Mouse (Mus musculus) heart, embryonic 14.5 days (tissue): ENCODE results near the gene Fgfr4. TPM values are rescaled to one million over a fixed set of nuclear protein-coding genes. Genes with fewer than 3 reads are reported as not detected.
A peak's percentile ranks its signal among the peaks of the same experiment; 100 is the strongest.

ENCODE experiments used
- ATAC-seq: fragments of 200-750 bp; cut with Nextera tagmentation; 2 replicates; pipeline ENCODE4 v1.8.0; 2017; ENCODE audit warnings: low read depth, moderate TSS enrichment; ENCODE audit not compliant: insufficient number of reproducible peaks, insufficient read depth, low FRiP score
- H3K27ac ChIP-seq, 2 experiments: fragments of 200-500 bp in 1 of 2; fragments of 300-500 bp in 1 of 2; sonication (generic) in 1 of 2; replicated peaks in 1 of 2; 2 replicates each; pipeline ENCODE4 v1.5.1; 2012 to 2014; ENCODE audit warnings: low read depth in 2 of 2, low read length in 2 of 2, control low read depth in 1 of 2, mild to moderate bottlenecking in 1 of 2, mixed read lengths in 1 of 2; ENCODE audit not compliant: control insufficient read depth in 1 of 2, insufficient read depth in 1 of 2
- H3K27me3 ChIP-seq: fragments of 300-500 bp; sonication (generic); 2 replicates; pipeline ENCODE4 v1.6.1; 2014; ENCODE audit warnings: mild to moderate bottlenecking, low read length, control low read depth; ENCODE audit not compliant: control insufficient read depth, insufficient read depth
- H3K36me3 ChIP-seq: fragments of 300-500 bp; sonication (generic); 2 replicates; pipeline ENCODE4 v1.6.1; 2014; ENCODE audit warnings: mild to moderate bottlenecking, control low read depth, low read length, mixed read lengths; ENCODE audit not compliant: control insufficient read depth, insufficient read depth
- H3K4me1 ChIP-seq, 2 experiments: fragments of 200-500 bp in 1 of 2; fragments of 300-500 bp in 1 of 2; sonication (generic) in 1 of 2; 2 replicates each; pipeline ENCODE4 v1.6.1; 2012 to 2014; ENCODE audit warnings: low read length in 2 of 2, control low read depth in 1 of 2, mixed read lengths in 1 of 2; ENCODE audit not compliant: control insufficient read depth in 2 of 2, insufficient read depth in 2 of 2
- H3K4me2 ChIP-seq: fragments of 300-500 bp; sonication (generic); 2 replicates; pipeline ENCODE4 v1.6.1; 2014; ENCODE audit warnings: mild to moderate bottlenecking, low read length
- H3K4me3 ChIP-seq, 2 experiments: fragments of 200-500 bp in 1 of 2; fragments of 300-500 bp in 1 of 2; sonication (generic) in 1 of 2; 2 replicates each; pipeline ENCODE4 v1.5.1; 2012 to 2014; ENCODE audit warnings: low read length in 2 of 2, mild to moderate bottlenecking in 2 of 2, control low read depth in 1 of 2, low read depth in 1 of 2, moderate library complexity in 1 of 2; ENCODE audit not compliant: control insufficient read depth in 1 of 2, insufficient read depth in 1 of 2
- H3K9ac ChIP-seq: fragments of 300-500 bp; sonication (generic); 2 replicates; pipeline ENCODE4 v1.6.1; 2014; ENCODE audit warnings: mild to moderate bottlenecking, low read length
- H3K9me3 ChIP-seq: fragments of 300-500 bp; sonication (generic); 2 replicates; pipeline ENCODE4 v1.6.1; 2016; ENCODE audit warnings: low read length, control low read depth; ENCODE audit not compliant: control insufficient read depth
- WGBS: fragments of 180-500 bp; shearing (Covaris S2); extraction: QIAGEN DNeasy Blood & Tissue Kit; methylation state at CpG from one replicate; pipeline ENCODE4 v1.1.7; 2014; 5-methylcytosine and 5-hydroxymethylcytosine counted together
- polyA plus RNA-seq: library from polyadenylated mRNA; unstranded; fragments of >200 nt; fragmentation: Nextera tagmentation; extraction: Ambion mirVana; gene quantifications from 2 replicates; pipeline ENCODE4 v1.2.1, GENCODE M21; 2014

Gene Fgfr4
- polyA plus RNA-seq, 1 experiment from 2014 or later, result 0.39 TPM

DNA sequence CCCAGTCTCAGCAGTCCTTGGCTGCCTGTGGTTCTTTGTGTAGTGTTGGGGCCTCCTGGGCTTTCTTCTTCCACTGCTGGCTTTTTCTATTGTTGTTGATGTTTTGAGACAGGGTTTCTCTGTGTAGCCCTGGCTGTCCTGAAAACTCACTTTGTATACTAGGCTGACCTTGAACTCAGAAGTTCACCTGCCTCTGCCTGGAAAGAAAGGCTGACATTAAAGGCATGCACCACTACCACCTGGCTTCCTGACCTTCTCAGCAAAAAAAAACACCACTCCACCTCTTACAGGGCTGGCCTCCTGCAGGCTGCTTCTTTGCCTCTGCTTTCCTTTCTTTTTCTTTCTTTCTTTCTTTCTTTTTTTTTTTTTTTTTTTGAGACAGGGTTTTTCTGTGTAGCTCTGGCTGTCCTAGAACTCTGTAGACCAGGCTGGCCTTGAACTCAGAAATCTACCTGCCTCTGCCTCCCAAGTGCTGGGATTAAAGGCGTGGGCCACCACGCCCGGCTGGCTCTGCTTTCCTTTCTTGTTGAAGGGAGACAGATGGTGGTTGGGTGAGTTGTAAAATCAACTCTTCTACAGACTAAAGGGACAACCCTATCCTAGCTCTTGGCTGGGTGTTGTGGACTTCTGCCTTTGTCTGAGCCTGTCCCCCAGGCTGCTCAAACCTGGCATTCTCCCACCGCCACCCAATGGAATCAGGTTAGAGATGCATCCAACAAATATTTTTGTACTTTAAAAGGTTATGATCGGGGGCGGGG lies 53.2 kb downstream of the Fgfr4 start:
- Histone ChIP-seq H3K4me2 (no peak overlapping the region), H3K27me3 (no peaks in the 10 kb centered on the region), H3K4me3 (no peak overlapping the region), H3K27ac (no peak overlapping the region), H3K36me3 (no peaks in the 10 kb centered on the region), H3K9me3 (no peaks in the 10 kb centered on the region), H3K9ac (no peak overlapping the region), H3K4me1 (peaks cover 2 to 4% of the 10 kb centered on the region in 2 experiments; a peak in 1 of 4 replicates)
- WGBS, result 83% methylated on average over 6 of the region's 6 CpGs
- ATAC-seq, result no peak

DNA sequence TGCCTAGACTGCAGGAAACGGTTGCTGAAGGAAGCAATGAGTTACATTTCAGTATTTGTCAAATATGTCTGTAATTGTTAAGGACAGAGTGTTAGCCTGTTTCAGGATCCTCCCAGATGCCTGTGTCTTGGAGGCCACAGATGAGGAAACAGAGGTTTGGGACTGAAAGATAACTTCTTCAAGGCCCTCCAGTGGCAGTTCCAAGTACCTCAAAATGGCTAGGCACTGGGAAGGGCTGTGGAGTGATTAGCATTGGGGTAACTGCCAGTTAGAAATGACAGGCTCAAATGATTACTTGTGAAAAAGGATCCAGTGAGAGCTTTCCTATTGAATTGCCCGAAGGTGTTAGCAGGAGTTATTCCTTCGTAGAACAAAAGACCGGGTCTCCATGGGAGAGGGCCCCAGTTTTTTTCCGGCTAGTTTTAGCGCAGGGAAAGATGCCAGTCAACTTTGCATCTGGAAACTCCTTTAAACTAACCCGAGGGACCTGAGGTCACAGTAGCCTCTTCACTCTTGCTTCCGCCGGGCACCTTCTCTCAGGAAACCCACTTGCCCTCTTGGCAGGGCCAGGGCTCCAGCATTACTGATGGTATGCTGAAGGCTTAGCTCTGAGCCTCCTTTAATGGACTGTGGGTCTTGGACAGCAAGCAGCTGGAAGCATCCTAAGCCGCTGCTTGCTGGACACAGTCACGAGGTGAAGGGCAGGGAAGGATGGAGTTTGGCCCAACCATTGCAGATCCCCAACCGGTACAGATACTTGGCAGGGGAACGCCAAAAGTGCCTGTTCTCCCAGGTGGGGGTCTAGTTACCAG lies 56.6 kb downstream of the Fgfr4 start:
- H3K4me2 ChIP-seq, result no peak overlapping the region
- no peaks in the 10 kb centered on the region for H3K27me3 ChIP-seq
- peaks cover 9% of the 10 kb centered on the region for H3K36me3 ChIP-seq
- no peak for ATAC-seq
- H3K9me3 ChIP-seq, result no peaks in the 10 kb centered on the region
- H3K9ac ChIP-seq, result no peak overlapping the region
- no peak overlapping the region for H3K27ac ChIP-seq
- 0 out of 4 replicates have a peak overlapping the region, but pooled peaks of 1 of the 2 experiments have one; percentile 83 for H3K4me3 ChIP-seq
- 77% methylated on average over 13 of the region's 13 CpGs for WGBS
- peaks cover 8 to 18% of the 10 kb centered on the region in 2 experiments for H3K4me1 ChIP-seq

DNA sequence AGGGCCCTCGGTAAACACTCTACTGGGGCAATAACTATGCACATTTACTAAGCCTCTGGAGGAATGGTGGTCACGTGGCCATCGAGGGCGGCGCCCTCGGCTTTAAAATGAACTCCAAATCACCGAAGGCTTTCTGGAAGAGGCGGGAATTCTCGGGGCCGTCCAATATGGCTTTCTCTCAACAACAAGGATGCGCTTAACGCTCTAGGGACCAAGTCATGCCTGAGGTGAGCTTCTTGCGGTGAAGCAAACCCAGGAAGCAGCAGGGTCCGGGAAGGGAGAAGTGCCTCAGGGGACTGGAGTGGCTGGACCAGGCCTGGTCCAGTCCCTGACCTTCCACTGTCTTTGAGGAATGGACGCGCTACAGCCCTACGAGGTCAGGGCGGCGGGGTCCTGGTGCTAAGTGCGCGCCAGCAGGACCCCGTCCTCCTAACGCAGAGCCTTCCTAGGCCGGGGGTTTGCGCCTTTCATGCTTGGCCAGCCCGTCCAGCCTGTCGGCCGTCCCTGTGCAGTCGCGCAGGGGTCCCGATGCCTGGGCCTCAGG lies 57.3 kb downstream of the Fgfr4 start, which contains the start of gene Nsd1:
Gene Nsd1, plus strand, starts transcription at position 134 of the 544 bp plus-strand sequence.
- H3K27me3 ChIP-seq, result no peaks in the 10 kb centered on the region
- H3K4me2 ChIP-seq, result peak within 1 kb of the TSS; percentile 79
- peak within 1 kb of the TSS; percentile 92 to 98 for H3K27ac ChIP-seq
- peaks cover 16% of the 10 kb centered on the region for H3K36me3 ChIP-seq
- peak within 1 kb of the TSS; percentile 94 for H3K9ac ChIP-seq
- WGBS, result 24% methylated on average over 31 of the region's 31 CpGs
- H3K4me3 ChIP-seq, result peak within 1 kb of the TSS; percentile 83 to 85
- peaks cover 8 to 25% of the 10 kb centered on the region in 2 experiments for H3K4me1 ChIP-seq
- no peaks in the 10 kb centered on the region for H3K9me3 ChIP-seq
- no peak; the same call in 1 of the 2 replicates for ATAC-seq

GRCm38 (mm10) chr13:55210193-55210970 lies 57.9 kb downstream of the Fgfr4 start:
- under 1% methylated on average over 67 of the region's 77 CpGs for WGBS
- H3K4me3 ChIP-seq, result peak overlapping the region; percentile 83 to 85
- H3K27ac ChIP-seq, result peak overlapping the region; percentile 92 to 98
- peak overlapping the region; percentile 94 for H3K9ac ChIP-seq
- peaks cover 22% of the 10 kb centered on the region for H3K36me3 ChIP-seq
- peaks cover 8 to 29% of the 10 kb centered on the region in 2 experiments for H3K4me1 ChIP-seq
- H3K4me2 ChIP-seq, result peak overlapping the region; percentile 79
- H3K27me3 ChIP-seq, result no peaks in the 10 kb centered on the region
- peak; percentile 50 for ATAC-seq
- no peaks in the 10 kb centered on the region for H3K9me3 ChIP-seq

DNA sequence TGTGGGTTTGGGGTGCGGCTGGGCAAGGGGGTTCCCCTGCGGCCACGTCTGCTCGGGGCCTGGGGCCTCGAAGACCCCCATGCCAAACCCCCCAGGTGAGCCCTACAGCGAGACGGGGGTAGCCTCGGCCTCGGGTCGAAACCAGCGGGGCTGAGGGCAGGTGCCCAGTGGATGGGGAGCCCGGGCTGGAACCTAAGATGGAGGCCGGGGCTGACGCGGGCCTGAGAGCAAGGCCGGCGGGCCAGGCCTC lies 58.5 kb downstream of the Fgfr4 start:
- peak overlapping the region; percentile 92 to 98 for H3K27ac ChIP-seq
- H3K9ac ChIP-seq, result peak overlapping the region; percentile 94
- WGBS, result 1% methylated on average over 17 of the region's 17 CpGs
- no peaks in the 10 kb centered on the region for H3K9me3 ChIP-seq
- H3K36me3 ChIP-seq, result peaks cover 27% of the 10 kb centered on the region
- H3K4me3 ChIP-seq, result peak overlapping the region; percentile 83 to 85
- peak; percentile 51 for ATAC-seq
- H3K27me3 ChIP-seq, result no peaks in the 10 kb centered on the region
- H3K4me1 ChIP-seq, result peaks cover 8 to 34% of the 10 kb centered on the region in 2 experiments
- H3K4me2 ChIP-seq, result peak overlapping the region; percentile 79

DNA sequence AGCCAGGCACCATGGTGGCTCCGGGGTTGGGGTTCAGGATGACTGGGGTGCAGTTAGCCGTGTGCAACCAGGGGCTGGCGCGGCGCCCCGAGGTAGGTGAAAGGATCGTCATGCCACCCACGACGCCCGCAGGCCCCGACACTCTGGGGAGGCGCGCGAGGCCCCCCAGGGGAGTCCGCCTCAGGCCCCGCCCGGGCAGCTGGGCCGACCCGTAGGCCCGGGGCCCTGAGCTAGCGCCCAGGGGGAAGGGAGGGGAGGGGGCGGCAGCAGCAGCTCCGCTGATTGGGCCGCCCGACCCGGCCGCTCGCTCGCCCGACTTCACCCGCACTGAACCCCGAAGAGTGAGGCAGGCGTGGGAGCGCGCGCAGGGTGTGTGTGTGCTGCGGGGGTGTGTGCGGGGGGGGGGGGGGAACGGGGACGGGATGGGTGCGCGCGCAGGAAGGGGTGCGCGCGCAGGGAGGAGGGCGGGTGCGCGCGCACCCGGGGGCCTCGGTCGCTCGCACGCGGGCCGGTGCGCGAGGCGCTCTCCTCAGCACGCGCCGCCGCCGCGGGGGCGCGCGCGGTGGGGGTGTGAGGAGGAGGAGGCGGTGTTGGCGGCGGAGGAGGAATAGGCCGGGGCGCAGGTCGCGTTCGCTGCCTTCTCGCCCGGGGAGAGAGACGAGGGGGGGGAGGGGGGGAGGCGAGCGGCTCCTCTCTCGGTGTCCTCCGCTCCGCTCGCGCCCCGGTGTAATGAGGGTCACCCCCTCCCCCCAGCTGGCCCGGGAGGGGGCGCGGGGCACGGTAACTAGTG lies 59.0 kb downstream of the Fgfr4 start:
- 1% methylated on average over 19 of the region's 93 CpGs for WGBS
- Histone ChIP-seq H3K4me1 (peaks cover 8 to 39% of the 10 kb centered on the region in 2 experiments), H3K9ac (peak overlapping the region; percentile 94), H3K36me3 (peaks cover 32% of the 10 kb centered on the region), H3K4me2 (peak overlapping the region; percentile 79), H3K27me3 (no peaks in the 10 kb centered on the region), H3K27ac (peak overlapping the region; percentile 96 to 98), H3K4me3 (peak overlapping the region; percentile 83 to 85), H3K9me3 (no peaks in the 10 kb centered on the region)
- ATAC-seq, result peak; percentile 78
